Mouse (Mus musculus): ENCODE measurements around the gene Luzp1.

- TF ChIP-seq CTCF (IDR thresholded peaks at IDR 0.05; ENCODE audit: extremely low read depth, insufficient read depth, low read length) (no peak), POLR2A (IDR thresholded peaks at IDR 0.05; ENCODE audit: extremely low read depth, insufficient read depth, low read length) (no peak)
Observed at GRCm38 (mm10) chr4:136461206-136461605, 8.4 kb upstream of the Luzp1 start.

Measured in cortical plate, adult 2 months (tissue).